Mouse (Mus musculus) lung, postnatal 14 days (tissue): Measurements from ENCODE around the gene Zfp398.

Experiments
- DNase-seq: peaks from one replicate; pipeline ENCODE4 v3.0.0; 2021

The Zfp398 gene

GRCm38 (mm10) chr6:47835482-47835983 lies at the start of gene Zfp398:
Gene Zfp398, plus strand, starts transcription at chr6:47835661.
- peak; percentile 98 for DNase-seq

GRCm38 (mm10) chr6:47787941-47788736 lies 47.3 kb upstream of the Zfp398 start:
- peak; percentile 81 for DNase-seq

- DNase-seq, result no peak
Observed at GRCm38 (mm10) chr6:47788821-47789220, 46.6 kb upstream of the Zfp398 start.

- DNase-seq, result no peak
Observed at GRCm38 (mm10) chr6:47790745-47791144, 44.7 kb upstream of the Zfp398 start.

- DNase-seq, result no peak
Observed at GRCm38 (mm10) chr6:47792533-47792932, 42.9 kb upstream of the Zfp398 start.

GRCm38 (mm10) chr6:47793284-47793683 lies 42.2 kb upstream of the Zfp398 start:
- no peak for DNase-seq

- peak; percentile 48 for DNase-seq
Observed at GRCm38 (mm10) chr6:47794106-47794830, 41.2 kb upstream of the Zfp398 start.

GRCm38 (mm10) chr6:47799079-47799478 lies 36.4 kb upstream of the Zfp398 start:
- peak; percentile 78 for DNase-seq

GRCm38 (mm10) chr6:47805520-47805919 lies 29.9 kb upstream of the Zfp398 start:
- DNase-seq, result no peak

GRCm38 (mm10) chr6:47807419-47807818 lies 28.0 kb upstream of the Zfp398 start:
- no peak for DNase-seq

GRCm38 (mm10) chr6:47808545-47808944 lies 26.9 kb upstream of the Zfp398 start:
- DNase-seq, result no peak

GRCm38 (mm10) chr6:47809053-47809452 lies 26.4 kb upstream of the Zfp398 start:
- no peak for DNase-seq

- no peak for DNase-seq
Observed at GRCm38 (mm10) chr6:47810181-47810580, 25.3 kb upstream of the Zfp398 start.

- DNase-seq, result no peak
Observed at GRCm38 (mm10) chr6:47811324-47811723, 24.1 kb upstream of the Zfp398 start.

GRCm38 (mm10) chr6:47812271-47812915 lies 23.1 kb upstream of the Zfp398 start:
- no peak for DNase-seq

- peak; percentile 98 for DNase-seq
Observed at GRCm38 (mm10) chr6:47813257-47813878, 22.1 kb upstream of the Zfp398 start, which contains the start of gene Pdia4. Gene Pdia4, minus strand, starts transcription at chr6:47813430.

- no peak for DNase-seq
Observed at GRCm38 (mm10) chr6:47816151-47816550, 19.3 kb upstream of the Zfp398 start.

- DNase-seq, result no peak
Observed at GRCm38 (mm10) chr6:47818721-47819120, 16.7 kb upstream of the Zfp398 start.

- no peak for DNase-seq
Observed at GRCm38 (mm10) chr6:47819626-47820325, 15.7 kb upstream of the Zfp398 start.

GRCm38 (mm10) chr6:47821236-47821635 lies 14.2 kb upstream of the Zfp398 start:
- DNase-seq, result peak; percentile 23

- DNase-seq, result no peak
Observed at GRCm38 (mm10) chr6:47821776-47822175, 13.7 kb upstream of the Zfp398 start.

- no peak for DNase-seq
Observed at GRCm38 (mm10) chr6:47824241-47824640, 11.2 kb upstream of the Zfp398 start.
